Mouse (Mus musculus) intestine, postnatal 0 days (tissue): Measurements from ENCODE around the gene Hmox2. TPM values are rescaled to one million over a fixed set of nuclear protein-coding genes. Genes with fewer than 3 reads are reported as not detected.
"Not testable (repeated sequence)": the region's sequence is repeated elsewhere in the genome, so short reads cannot be mapped to it uniquely, and the experiment has no call there.

ENCODE experiments used
- ATAC-seq: fragments of 200-750 bp; cut with Nextera tagmentation; 2 replicates; pipeline ENCODE4 v1.8.0; 2017; ENCODE audit warnings: mild to moderate bottlenecking, moderate TSS enrichment, moderate library complexity
- H3K27ac ChIP-seq: fragments of 300-500 bp; sonication (generic); 2 replicates; pipeline ENCODE4 v1.5.1; 2014; ENCODE audit warnings: mild to moderate bottlenecking, low read depth, low read length, moderate library complexity
- H3K27me3 ChIP-seq: fragments of 300-500 bp; sonication (generic); replicated peaks from 2 replicates; pipeline ENCODE4 v1.6.1; 2014; ENCODE audit warnings: low read length, mixed read lengths; ENCODE audit not compliant: control insufficient read depth, insufficient read depth
- H3K36me3 ChIP-seq: fragments of 300-500 bp; sonication (generic); 2 replicates; pipeline ENCODE4 v1.6.1; 2014; ENCODE audit warnings: mild to moderate bottlenecking, moderate library complexity; ENCODE audit not compliant: control insufficient read depth, insufficient read depth
- H3K4me1 ChIP-seq: fragments of 300-500 bp; sonication (generic); replicated peaks from 2 replicates; pipeline ENCODE4 v1.6.1; 2014; ENCODE audit warnings: antibody characterized with exemption, low read length, mixed read lengths; ENCODE audit not compliant: control insufficient read depth, insufficient read depth
- H3K4me2 ChIP-seq: fragments of 300-500 bp; sonication (generic); replicated peaks from 2 replicates; pipeline ENCODE4 v1.6.1; 2014; ENCODE audit warnings: low read depth, mild to moderate bottlenecking, moderate library complexity
- H3K4me3 ChIP-seq: fragments of 300-500 bp; sonication (generic); 2 replicates; pipeline ENCODE4 v1.5.1; 2014; ENCODE audit warnings: low read depth, low read length
- H3K9ac ChIP-seq: fragments of 300-500 bp; sonication (generic); 2 replicates; pipeline ENCODE4 v1.6.1; 2014; ENCODE audit warnings: mild to moderate bottlenecking, low read depth, low read length
- H3K9me3 ChIP-seq: fragments of 300-500 bp; sonication (generic); 2 replicates; pipeline ENCODE4 v1.6.1; 2016; ENCODE audit warnings: mixed run types; ENCODE audit not compliant: control insufficient read depth
- CTCF ChIP-seq: sonication (generic); IDR thresholded peaks from 2 replicates; pipeline ENCODE4 v1.5.1; 2016; ENCODE audit warnings: low read depth, mild to moderate bottlenecking, control low read depth, antibody characterized with exemption, moderate library complexity
- WGBS: fragments of 180-500 bp; shearing (Covaris S2); extraction: QIAGEN DNeasy Blood & Tissue Kit; methylation state at CpG from one replicate; pipeline ENCODE4 v1.1.7; 2014; 5-methylcytosine and 5-hydroxymethylcytosine counted together
- polyA plus RNA-seq: library from polyadenylated mRNA; unstranded; fragments of >200 nt; fragmentation: Nextera tagmentation; extraction: Ambion mirVana; gene quantifications from 2 replicates; pipeline ENCODE4 v1.2.1, GENCODE M21; 2015

The Hmox2 gene
- polyA plus RNA-seq, 1 experiment from 2014 or later = 64.3 TPM

GRCm38 (mm10) chr16:4683193-4683580, 43.0 kb upstream of the Hmox2 start:
- whole genome bisulfite sequencing = 22% methylated on average over 9 of the region's 9 CpGs
- H3K27ac ChIP-seq = peak overlapping the region; percentile 46; the same call in 1 of the 2 replicates
- H3K9ac ChIP-seq = peak overlapping the region; percentile 87; the same call in 1 of the 2 replicates
- peak overlapping the region; percentile 96 for H3K4me3 ChIP-seq
- no peaks in the 10 kb centered on the region for H3K27me3 ChIP-seq
- no peaks in the 10 kb centered on the region for H3K9me3 ChIP-seq
- no peak for TF ChIP-seq CTCF
- H3K36me3 ChIP-seq = peaks cover 9% of the 10 kb centered on the region
- peaks cover 7% of the 10 kb centered on the region; the same call in 1 of the 2 replicates for H3K4me1 ChIP-seq
- peak overlapping the region; percentile 94 for H3K4me2 ChIP-seq
- ATAC-seq = no peak

DNA sequence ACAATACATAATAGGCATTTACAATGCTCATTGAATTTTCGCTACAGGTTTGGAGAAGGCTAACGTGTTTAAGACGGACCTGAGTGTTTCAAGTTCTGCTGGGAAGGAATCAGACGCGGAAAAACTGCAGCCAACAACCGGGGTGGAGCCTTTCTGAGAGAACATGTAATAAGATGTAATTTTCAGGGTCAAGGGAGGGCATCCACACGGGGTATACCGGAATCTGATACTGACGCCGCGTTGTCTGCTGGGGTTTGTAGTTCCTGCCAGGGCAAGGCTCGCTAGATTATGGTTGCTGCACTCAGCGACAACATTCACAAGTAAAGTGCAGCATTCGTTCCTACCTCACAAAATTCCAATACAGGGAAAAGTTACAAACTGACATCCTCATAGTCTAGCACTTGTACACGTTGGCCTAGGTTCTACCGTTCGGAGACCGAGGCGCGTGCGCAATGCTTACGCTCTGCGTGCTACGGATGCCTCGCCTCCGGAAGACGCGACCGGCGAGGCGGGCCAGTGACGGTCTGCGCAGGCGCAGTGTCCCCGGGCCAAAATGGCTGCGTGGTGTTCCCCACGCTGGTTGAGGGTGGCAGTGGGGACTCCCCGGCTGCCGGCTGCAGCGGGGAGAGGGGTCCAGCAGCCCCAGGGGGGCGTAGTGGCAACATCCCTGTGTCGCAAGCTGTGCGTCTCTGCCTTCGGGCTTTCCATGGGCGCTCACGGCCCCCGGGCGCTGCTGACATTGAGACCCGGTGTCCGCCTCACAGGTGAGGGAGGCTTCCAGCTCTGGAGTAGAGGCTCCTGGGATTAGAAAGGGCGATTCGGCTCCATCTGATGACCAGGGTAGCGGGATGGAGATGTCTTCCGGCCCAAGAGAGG, 42.3 kb upstream of the Hmox2 start:
- Histone ChIP-seq H3K4me3 (peak overlapping the region; percentile 96), H3K4me2 (peak overlapping the region; percentile 94), H3K9me3 (no peaks in the 10 kb centered on the region), H3K27me3 (no peaks in the 10 kb centered on the region), H3K36me3 (peaks cover 13% of the 10 kb centered on the region), H3K9ac (peak overlapping the region; percentile 87), H3K4me1 (peaks cover 5% of the 10 kb centered on the region; the same call in 1 of the 2 replicates), H3K27ac (peak overlapping the region; percentile 46)
- peak; percentile 80 for ATAC-seq
- TF ChIP-seq CTCF = peak; percentile 16; the same call in 1 of the 2 replicates
- WGBS = under 1% methylated on average over 54 of the region's 54 CpGs

GRCm38 (mm10) chr16:4684457-4684791, 41.7 kb upstream of the Hmox2 start:
- 1% methylated on average over 9 of the region's 9 CpGs for WGBS

GRCm38 (mm10) chr16:4689371-4689770, 36.8 kb upstream of the Hmox2 start:
- ATAC-seq, H3K4me1 ChIP-seq, H3K9ac ChIP-seq, H3K4me3 ChIP-seq, H3K27ac ChIP-seq, H3K27me3 ChIP-seq, H3K9me3 ChIP-seq, H3K4me2 ChIP-seq: not testable (repeated sequence)
- WGBS = 100% methylated on average over 4 of the region's 4 CpGs
- H3K36me3 ChIP-seq = peaks cover 46% of the 10 kb centered on the region
- peak; percentile 38 for TF ChIP-seq CTCF

More at GRCm38 (mm10) chr16:4684457-4684791, 41.7 kb upstream of the Hmox2 start:
- Histone ChIP-seq H3K4me1 (0 out of 2 replicates have a peak, but pooled peaks cover 2% of the 10 kb centered on the region), H3K27me3 (no peaks in the 10 kb centered on the region), H3K4me3 (peak overlapping the region; percentile 96), H3K27ac (peak overlapping the region; percentile 17), H3K4me2 (peak overlapping the region; percentile 94), H3K36me3 (peaks cover 13% of the 10 kb centered on the region), H3K9me3 (no peaks in the 10 kb centered on the region), H3K9ac (peak overlapping the region; percentile 87)
- TF ChIP-seq CTCF = no peak
- no peak for ATAC-seq

DNA sequence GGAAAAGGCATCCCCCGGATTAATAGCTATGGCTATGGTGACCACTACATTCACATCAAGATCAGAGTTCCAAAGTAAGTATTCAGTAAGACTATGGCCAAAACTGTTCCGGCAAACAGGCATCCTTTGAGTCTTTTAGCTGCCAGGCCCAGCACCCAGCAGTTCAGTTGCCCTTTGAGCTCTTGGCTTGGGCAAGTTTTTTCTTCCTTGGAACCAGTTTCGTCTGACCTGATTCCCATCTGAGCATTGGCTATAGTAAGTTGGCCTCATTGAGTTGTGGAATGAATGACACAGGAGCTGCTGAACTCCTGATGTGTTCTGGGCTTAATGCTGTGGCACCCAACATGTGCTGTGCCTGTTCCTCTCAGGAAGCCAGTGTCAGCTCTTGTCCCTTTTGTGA, 24.9 kb upstream of the Hmox2 start:
- Histone ChIP-seq H3K4me2 (no peak overlapping the region), H3K4me3 (no peak overlapping the region), H3K27me3 (no peaks in the 10 kb centered on the region), H3K9me3 (no peaks in the 10 kb centered on the region), H3K36me3 (peaks cover 90% of the 10 kb centered on the region), H3K27ac (no peak overlapping the region), H3K4me1 (no peaks in the 10 kb centered on the region), H3K9ac (no peak overlapping the region)
- ATAC-seq = no peak
- no peak for TF ChIP-seq CTCF
- 85% methylated on average over 3 of the region's 3 CpGs for WGBS

GRCm38 (mm10) chr16:4702646-4703045, 23.5 kb upstream of the Hmox2 start:
- ATAC-seq = no peak

More at GRCm38 (mm10) chr16:4702646-4703045, 23.5 kb upstream of the Hmox2 start:
- no peak overlapping the region; the same call in 1 of the 2 replicates for H3K27ac ChIP-seq
- no peak overlapping the region for H3K9ac ChIP-seq
- H3K36me3 ChIP-seq = peaks cover 90% of the 10 kb centered on the region
- no peaks in the 10 kb centered on the region for H3K27me3 ChIP-seq
- WGBS = 48% methylated on average over 1 of the region's 1 CpGs
- no peaks in the 10 kb centered on the region for H3K4me1 ChIP-seq
- H3K4me2 ChIP-seq = no peak overlapping the region
- H3K4me3 ChIP-seq = no peak overlapping the region
- TF ChIP-seq CTCF = no peak
- H3K9me3 ChIP-seq = no peaks in the 10 kb centered on the region
